Mouse (Mus musculus): ENCODE data around the gene Reep6.
"Not testable (repeated sequence)": the region's sequence is repeated elsewhere in the genome, so short reads cannot be mapped to it uniquely, and the experiment has no call there.

Reep6 gene

DNA sequence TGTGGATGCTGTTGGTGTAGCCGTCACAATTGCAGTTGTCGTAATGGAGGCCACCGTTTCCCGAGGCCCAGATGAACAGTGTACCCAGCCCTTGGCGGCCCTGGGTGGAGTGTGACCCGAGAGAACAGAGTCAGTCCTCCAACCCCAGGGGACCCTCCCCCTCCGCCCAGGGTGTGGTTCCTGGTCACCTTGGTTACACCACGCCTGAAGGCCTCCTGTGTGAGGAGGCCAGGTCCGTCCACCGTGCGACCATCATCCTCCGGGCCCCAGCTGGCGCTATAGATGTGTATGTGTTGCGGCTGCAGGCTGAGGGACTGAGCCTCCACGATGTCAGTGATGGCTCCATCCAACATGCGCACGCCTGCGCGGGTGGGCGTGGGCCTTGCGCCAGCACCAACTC lies 4.7 kb upstream of the Reep6 start:
- DNase-seq (ENCODE audit: low read depth, low spot score) = no peak

- DNase-seq (ENCODE audit: low read depth, low spot score) = no peak
Observed at GRCm38 (mm10) chr10:80330084-80330483, 331 bp downstream of the Reep6 start.

DNA sequence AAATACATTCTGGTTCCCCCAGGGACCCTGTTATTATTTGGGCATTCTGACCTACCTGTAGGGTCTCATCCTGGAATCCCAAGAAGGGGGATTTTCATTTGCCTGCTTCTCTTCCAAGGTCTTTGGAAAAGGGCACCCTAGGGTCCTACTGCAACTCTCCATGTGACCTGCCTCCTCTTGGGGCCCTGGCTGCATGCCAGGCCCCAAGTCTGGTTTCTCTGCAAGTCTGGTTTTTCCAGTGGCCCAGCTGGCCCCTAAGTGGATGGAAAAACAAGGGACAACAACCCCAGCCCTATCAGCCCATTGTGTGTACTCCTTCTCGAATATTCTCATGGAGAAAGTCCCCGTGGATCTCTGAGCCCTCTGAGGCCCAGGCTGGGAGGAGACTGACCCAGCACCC lies 1.1 kb downstream of the Reep6 start:
- DNase-seq (ENCODE audit: low read depth, low spot score) = no peak

DNA sequence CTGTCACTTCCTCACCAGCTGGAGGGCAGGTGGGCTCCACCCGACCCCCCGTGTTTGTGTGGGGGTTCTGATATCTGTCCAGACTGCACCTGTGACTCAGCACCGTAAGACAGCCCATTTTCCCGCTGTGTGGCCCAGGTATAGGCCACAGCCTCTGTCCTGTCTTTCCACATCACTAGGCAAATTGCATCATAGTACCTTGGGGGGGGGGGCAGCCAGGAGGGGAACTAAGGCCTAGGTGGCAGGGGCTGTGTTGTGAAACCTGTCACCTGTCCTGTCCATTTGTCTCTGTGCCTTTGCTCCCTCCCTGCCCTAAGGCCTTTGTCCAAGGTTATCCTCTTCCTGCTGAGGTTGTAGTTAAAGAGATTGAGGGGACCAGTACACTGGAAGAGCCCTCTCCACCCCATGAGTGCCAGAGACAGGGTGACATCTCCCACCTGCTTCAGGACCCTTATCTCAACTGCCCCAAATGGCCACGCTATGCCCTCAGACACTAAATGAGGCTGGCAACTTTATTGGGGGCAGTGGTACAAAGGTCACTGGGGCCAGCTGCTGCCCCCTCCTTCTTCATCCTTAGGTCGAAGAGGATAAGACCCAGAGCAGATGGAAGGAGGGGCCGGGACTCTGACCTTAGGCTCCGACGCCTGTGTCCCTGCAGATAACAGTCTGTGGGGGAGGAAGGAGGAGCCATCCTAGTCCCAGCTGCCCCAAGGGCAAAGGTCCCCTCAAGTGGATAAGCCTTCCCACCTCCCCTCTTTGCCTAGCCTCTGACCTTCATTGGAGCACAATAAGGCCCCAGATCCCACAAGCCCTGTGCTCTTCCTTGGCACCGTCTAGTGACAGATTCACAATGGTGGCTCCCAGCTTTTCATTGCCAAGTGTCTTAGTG lies 2.1 kb downstream of the Reep6 start:
- peak; percentile 37 for DNase-seq (ENCODE audit: low read depth, low spot score)

DNA sequence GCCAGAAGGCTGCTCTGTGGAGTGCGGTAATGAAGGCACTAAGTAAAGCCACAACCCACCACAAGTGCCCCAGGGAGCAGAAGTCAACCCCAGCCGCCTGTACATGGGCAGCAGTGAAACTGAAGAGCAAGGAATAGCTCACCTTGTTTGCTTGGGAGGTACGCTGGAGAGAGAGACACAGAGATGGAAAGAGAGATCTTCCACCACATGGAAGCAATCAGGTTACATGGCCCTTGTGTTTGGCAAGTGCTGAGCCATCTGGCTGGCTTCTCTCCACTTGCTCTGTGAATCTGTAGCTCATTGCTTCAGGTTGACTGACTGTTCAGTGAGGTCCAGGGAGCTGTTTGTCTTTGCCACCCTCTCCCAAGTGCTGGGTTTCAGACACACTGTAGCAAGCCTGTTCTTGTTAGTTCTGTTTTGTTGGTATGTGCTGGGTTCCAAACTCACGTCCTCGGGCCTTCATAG lies 2.8 kb downstream of the Reep6 start:
- no peak for DNase-seq (ENCODE audit: low read depth, low spot score)

DNA sequence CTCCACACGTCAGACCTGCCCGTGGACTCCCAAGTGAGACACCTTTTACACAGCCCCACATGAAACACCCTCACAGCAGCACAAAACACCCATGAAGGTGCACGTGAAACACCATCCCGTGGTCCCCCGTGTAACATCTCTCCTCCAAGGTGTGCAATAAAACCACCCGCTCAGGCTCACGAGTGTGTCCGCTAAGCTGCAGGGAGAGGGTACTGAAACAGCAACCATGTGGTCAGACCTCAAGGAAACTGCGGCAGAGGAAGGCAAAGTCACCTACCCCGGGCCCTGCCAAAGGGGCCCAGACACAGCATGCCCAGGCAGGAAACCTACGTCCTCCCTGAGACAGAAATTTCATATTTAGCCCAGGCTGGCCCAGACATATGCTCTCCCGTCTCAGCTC lies 6.5 kb downstream of the Reep6 start:
- no peak for DNase-seq (ENCODE audit: low read depth, low spot score)

DNA sequence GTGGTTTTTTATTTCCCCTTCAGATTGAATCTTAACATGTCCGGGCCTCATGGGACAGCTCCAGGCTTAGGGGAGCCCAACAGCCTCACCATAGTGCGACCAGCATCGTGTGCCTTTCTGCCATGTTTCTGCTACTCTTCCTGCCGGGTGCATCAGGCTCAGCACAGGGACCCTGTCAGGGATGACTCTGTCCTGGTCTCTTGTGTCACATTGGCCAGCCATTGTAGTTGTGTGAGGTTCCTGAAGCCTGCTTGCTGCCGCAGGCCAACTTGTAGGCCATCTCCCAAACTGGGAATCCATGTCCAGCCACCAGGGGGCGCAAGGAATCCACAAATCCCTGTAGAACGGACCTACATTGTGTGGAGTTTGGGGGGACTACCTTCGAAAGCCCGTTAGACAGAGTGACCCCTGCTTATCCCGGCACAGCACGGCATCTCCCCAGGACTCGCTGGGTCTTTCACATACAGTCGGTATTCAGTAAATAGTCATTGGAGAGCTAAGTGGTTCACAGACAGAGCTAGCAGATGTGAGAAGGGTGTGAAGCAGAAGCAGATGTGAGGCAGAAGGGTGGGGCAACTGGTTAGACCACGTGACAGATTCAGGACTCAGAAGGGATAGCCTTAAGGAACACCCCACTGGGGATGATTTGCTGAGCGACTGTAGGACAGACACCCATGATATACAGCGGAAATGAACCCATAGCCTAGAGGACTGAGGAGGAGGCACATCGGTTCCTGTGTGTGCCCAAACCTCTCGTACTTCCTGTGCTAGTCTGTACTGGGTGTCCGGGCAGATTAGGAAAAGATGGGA lies 10.4 kb downstream of the Reep6 start:
- DNase-seq (ENCODE audit: low read depth, low spot score) = peak; percentile 84

GRCm38 (mm10) chr10:80341026-80341425 lies 11.3 kb downstream of the Reep6 start:
- no peak for DNase-seq (ENCODE audit: low read depth, low spot score)

GRCm38 (mm10) chr10:80341491-80342304 lies 11.9 kb downstream of the Reep6 start:
- DNase-seq (ENCODE audit: low read depth, low spot score) = no peak

GRCm38 (mm10) chr10:80342305-80342748 lies 12.6 kb downstream of the Reep6 start:
- DNase-seq (ENCODE audit: low read depth, low spot score) = no peak

- DNase-seq (ENCODE audit: low read depth, low spot score) = no peak
Observed at GRCm38 (mm10) chr10:80342749-80343424, 13.1 kb downstream of the Reep6 start.

GRCm38 (mm10) chr10:80343425-80343895 lies 13.7 kb downstream of the Reep6 start:
- DNase-seq (ENCODE audit: low read depth, low spot score) = no peak

DNA sequence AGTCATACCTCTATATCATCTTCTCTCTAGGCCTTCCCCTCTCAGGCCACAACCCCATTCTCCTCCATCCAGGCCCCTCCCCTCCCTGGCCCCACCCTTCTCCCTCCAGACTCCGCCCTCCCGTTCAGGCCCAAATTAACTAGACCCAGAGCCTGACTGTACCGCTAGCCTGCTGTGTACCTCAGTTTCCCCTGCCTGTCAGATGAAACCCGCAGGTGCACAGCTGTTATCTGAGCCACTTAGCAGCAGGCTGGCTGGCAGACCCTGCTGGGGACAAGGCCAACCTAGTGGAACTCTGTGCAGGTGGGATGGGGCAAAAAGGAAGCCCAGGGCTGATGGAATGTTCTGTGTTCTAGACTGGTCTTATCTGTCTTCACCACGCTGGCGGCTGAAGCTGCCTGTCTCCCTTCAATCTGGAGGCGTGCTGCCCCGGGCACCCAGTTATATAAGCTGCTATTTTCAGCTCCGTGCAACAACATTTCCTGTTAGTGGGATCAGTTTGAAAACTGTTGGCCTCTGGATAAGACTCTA lies 14.4 kb downstream of the Reep6 start:
- DNase-seq (ENCODE audit: low read depth, low spot score) = no peak

DNA sequence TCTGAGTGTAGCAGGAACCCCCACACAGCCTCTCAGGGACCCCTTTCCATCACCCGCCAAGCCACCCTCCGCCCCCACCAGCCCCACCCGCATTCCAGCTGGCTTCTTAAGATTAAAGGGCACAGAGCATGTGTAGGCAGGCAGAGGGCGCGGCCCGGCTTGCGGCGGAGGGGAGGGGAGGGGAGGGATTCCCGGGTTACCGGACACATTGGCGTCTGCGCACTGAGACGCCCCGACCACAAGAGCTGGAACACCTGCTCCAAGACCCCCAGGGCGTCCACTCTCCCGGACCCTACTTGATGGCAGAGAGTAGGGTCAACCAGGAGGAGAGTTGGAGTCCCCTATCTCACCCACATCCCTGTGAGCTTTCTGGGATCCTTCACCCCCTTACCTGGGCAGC lies 15.4 kb downstream of the Reep6 start:
- no peak for DNase-seq (ENCODE audit: low read depth, low spot score)

- DNase-seq (ENCODE audit: low read depth, low spot score) = not testable (repeated sequence)
Observed at GRCm38 (mm10) chr10:80345929-80346328, 16.2 kb downstream of the Reep6 start.

GRCm38 (mm10) chr10:80347514-80347967 lies 17.8 kb downstream of the Reep6 start:
- no peak for DNase-seq (ENCODE audit: low read depth, low spot score)

- DNase-seq (ENCODE audit: low read depth, low spot score) = peak; percentile 78
Observed at GRCm38 (mm10) chr10:80348244-80348781, 18.6 kb downstream of the Reep6 start, which contains the start of gene Adamtsl5. TSS of gene Adamtsl5 (minus strand) at chr10:80348412.

GRCm38 (mm10) chr10:80348981-80349380 lies 19.2 kb downstream of the Reep6 start:
- DNase-seq (ENCODE audit: low read depth, low spot score) = no peak

DNA sequence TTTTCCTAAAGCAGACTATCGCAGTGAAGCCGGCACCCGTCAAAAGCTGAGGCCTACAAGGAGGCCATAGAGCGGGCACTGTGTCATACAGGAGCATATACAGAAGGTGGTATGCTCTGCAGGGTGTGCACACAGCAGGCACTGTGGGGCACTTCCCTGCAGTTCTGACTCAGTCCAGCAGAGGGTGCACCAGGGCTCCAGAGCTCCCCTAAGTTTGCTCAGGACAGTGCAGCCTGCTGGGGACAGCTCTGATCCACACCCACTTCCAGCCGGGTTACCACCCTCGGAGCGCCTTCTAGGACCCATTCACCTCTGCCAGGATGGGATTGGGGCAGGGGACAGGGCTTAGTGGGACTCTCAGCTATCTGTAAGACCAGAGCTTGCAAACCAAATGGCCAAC lies 20.5 kb downstream of the Reep6 start:
- peak; percentile 83 for DNase-seq (ENCODE audit: low read depth, low spot score)

GRCm38 (mm10) chr10:80351896-80352295 lies 22.1 kb downstream of the Reep6 start:
- DNase-seq (ENCODE audit: low read depth, low spot score) = no peak

Measured in A20 (cell line).